Mouse (Mus musculus) midbrain, embryonic 16.5 days (tissue): ENCODE results near the gene Chst4. TPM values are rescaled to one million over a fixed set of nuclear protein-coding genes. Genes with fewer than 3 reads are reported as not detected.

Source experiments
- ATAC-seq: fragments of 200-750 bp; cut with Nextera tagmentation; 2 replicates; pipeline ENCODE4 v1.8.0; 2017; ENCODE audit warnings: moderate TSS enrichment
- H3K27ac ChIP-seq: fragments of 300-500 bp; sonication (generic); 2 replicates; pipeline ENCODE4 v1.5.1; 2014; ENCODE audit warnings: mild to moderate bottlenecking, low read length, mixed read lengths
- H3K27me3 ChIP-seq: fragments of 300-500 bp; sonication (generic); 2 replicates; pipeline ENCODE4 v1.6.1; 2014; ENCODE audit warnings: low read depth, low read length, mixed read lengths; ENCODE audit not compliant: control insufficient read depth, insufficient read depth
- H3K36me3 ChIP-seq: fragments of 300-500 bp; sonication (generic); 2 replicates; pipeline ENCODE4 v1.6.1; 2014; ENCODE audit warnings: mild to moderate bottlenecking, low read length, moderate library complexity, mixed read lengths; ENCODE audit not compliant: control insufficient read depth, insufficient read depth
- H3K4me1 ChIP-seq: fragments of 300-500 bp; sonication (generic); 2 replicates; pipeline ENCODE4 v1.6.1; 2014; ENCODE audit warnings: mild to moderate bottlenecking, low read length, mixed read lengths; ENCODE audit not compliant: control insufficient read depth, insufficient read depth
- H3K4me2 ChIP-seq: fragments of 300-500 bp; sonication (generic); 2 replicates; pipeline ENCODE4 v1.6.1; 2014; ENCODE audit warnings: mild to moderate bottlenecking, low read length, mixed read lengths
- H3K4me3 ChIP-seq: fragments of 300-500 bp; sonication (generic); 2 replicates; pipeline ENCODE4 v1.5.1; 2014; ENCODE audit warnings: low read depth, mild to moderate bottlenecking, low read length, moderate library complexity, mixed read lengths
- H3K9ac ChIP-seq: fragments of 300-500 bp; sonication (generic); 2 replicates; pipeline ENCODE4 v1.6.1; 2014; ENCODE audit warnings: low read depth, low read length, mixed read lengths
- H3K9me3 ChIP-seq: fragments of 300-500 bp; sonication (generic); replicated peaks from 2 replicates; pipeline ENCODE4 v1.6.1; 2014; ENCODE audit warnings: mild to moderate bottlenecking, low read length, mixed read lengths; ENCODE audit not compliant: control insufficient read depth, poor library complexity, severe bottlenecking
- WGBS: fragments of 180-500 bp; shearing (Covaris S2); extraction: QIAGEN DNeasy Blood & Tissue Kit; methylation state at CpG from one replicate; pipeline ENCODE4 v1.1.7; 2014; 5-methylcytosine and 5-hydroxymethylcytosine counted together
- polyA plus RNA-seq: library from polyadenylated mRNA; unstranded; fragments of >200 nt; fragmentation: Nextera tagmentation; extraction: Ambion mirVana; gene quantifications from 2 replicates; pipeline ENCODE4 v1.2.1, GENCODE M21; 2015

Gene Chst4
- polyA plus RNA-seq, 1 experiment from 2014 or later: not detected

DNA sequence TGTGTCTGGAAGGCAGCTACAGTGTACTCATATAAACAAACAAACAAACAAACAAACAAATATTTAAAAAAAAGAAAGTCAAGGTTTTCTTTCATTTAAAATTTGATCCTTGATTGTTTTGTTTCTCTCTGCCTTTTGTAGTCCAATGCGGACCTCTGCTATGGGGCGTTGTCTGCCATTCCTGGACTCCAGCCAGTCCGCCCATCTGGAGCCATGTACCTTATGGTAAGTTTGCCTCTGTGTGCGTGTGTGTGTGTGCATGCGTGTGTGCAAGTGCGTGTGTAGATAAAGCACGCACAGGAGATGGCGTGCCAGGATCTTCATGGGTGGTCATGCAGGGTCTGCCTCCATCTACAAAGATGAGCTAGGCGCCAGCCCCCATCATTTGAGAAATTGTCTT is 42.2 kb downstream of the Chst4 start:
- H3K27ac ChIP-seq: no peak overlapping the region
- WGBS: 91% methylated on average over 9 of the region's 9 CpGs
- no peaks in the 10 kb centered on the region for H3K4me1 ChIP-seq
- no peaks in the 10 kb centered on the region for H3K27me3 ChIP-seq
- no peak overlapping the region for H3K4me3 ChIP-seq
- H3K4me2 ChIP-seq: no peak overlapping the region
- no peak overlapping the region for H3K9ac ChIP-seq
- no peaks in the 10 kb centered on the region for H3K9me3 ChIP-seq
- H3K36me3 ChIP-seq: no peaks in the 10 kb centered on the region
- no peak for ATAC-seq

DNA sequence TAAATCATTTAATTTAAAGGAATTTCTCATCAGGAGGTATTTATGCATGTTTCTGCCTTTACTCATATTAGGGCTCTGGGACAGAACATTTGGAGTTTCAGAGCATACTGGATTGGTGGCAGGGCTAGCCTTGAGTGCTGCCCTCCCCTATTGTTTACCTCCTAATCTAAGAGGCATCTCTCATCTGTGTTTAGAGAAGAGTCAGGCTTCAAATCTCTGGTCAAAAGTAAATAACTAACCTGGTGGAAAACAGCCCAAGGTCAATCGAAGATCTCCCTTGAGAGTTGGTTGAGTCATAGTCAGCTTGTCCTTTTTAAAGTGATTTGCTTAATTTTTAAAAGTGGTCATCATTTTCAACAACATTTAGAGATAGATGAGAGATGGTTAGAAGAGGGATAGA is 46.6 kb downstream of the Chst4 start:
- Histone ChIP-seq H3K4me2 (no peak overlapping the region), H3K9ac (no peak overlapping the region), H3K4me1 (no peaks in the 10 kb centered on the region), H3K27ac (no peak overlapping the region), H3K27me3 (no peaks in the 10 kb centered on the region), H3K36me3 (no peaks in the 10 kb centered on the region), H3K9me3 (no peaks in the 10 kb centered on the region), H3K4me3 (no peak overlapping the region)
- no peak for ATAC-seq
- 80% methylated on average over 1 of the region's 1 CpGs for WGBS

DNA sequence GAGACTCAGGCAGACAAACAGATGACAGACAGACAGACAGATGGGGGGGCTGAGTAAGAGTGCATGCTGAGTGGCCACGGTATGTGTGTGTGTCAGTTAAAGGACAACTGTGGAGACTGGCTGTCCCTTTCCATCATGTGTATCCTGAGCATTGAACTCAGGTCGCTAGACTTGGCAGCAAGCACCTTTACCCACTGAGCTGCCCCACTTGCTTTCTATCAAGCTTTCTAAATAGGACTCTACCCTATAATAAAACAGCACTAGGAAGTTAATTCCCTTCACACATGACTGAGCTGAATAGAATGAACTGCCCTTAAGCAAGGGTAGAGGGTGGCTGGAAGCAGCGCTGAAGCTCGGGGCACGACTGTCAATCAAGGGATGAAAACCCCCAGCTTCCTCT is 47.4 kb downstream of the Chst4 start:
- Histone ChIP-seq H3K9me3 (no peaks in the 10 kb centered on the region), H3K4me1 (no peaks in the 10 kb centered on the region), H3K27ac (no peak overlapping the region), H3K4me3 (no peak overlapping the region), H3K4me2 (no peak overlapping the region), H3K36me3 (no peaks in the 10 kb centered on the region), H3K27me3 (no peaks in the 10 kb centered on the region), H3K9ac (no peak overlapping the region)
- no peak for ATAC-seq
- 60% methylated on average over 5 of the region's 5 CpGs for WGBS

DNA sequence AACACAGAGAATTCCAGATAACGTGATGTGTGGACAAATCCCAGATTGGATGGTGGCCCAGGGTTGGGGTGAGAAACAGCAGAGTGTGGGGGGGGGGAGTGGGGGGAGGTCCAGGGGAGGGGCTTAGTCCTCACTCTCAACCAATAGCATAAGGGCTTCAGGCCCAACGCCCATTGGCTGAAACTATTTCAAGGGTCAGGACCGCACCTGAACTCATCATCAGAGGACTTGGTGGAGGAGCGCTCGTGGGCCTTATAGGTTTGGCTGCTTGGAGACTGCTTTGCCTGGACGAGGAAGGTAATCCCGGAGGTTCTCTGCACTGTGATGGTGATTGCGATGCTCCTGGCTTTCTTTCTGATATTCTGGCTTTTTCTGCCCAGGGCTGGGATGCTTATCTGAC is 49.3 kb downstream of the Chst4 start, which contains the start of gene Tat:
Gene Tat (plus strand): TSS at position 214 of the 400 bp plus-strand sequence.
- Histone ChIP-seq H3K27me3 (no peaks in the 10 kb centered on the region), H3K4me2 (no peak within 1 kb of the TSS), H3K36me3 (no peaks in the 10 kb centered on the region), H3K4me1 (no peaks in the 10 kb centered on the region), H3K9me3 (no peaks in the 10 kb centered on the region), H3K9ac (no peak within 1 kb of the TSS), H3K27ac (no peak within 1 kb of the TSS), H3K4me3 (no peak within 1 kb of the TSS)
- 82% methylated on average over 8 of the region's 8 CpGs for WGBS
- ATAC-seq: no peak

DNA sequence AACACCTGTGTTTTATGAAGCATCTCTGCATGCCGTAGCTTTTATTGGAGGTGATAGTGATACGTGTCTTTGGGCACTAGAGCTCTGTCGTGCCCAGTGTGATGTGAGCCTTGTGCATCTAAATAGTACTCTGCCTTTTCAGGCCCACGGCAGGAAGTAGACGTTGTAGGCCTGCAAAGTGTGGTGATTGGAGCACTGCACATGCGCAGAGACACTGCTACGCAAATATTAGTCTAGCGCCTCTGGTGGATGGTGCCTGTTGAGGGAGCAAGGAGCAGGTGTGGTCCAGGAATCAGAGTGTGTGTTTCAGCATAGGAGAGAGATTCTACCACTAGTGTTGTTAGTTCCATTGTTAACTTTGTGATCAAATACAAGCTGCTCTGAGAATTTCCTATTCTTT is 50.4 kb downstream of the Chst4 start:
- WGBS: 95% methylated on average over 8 of the region's 8 CpGs
- Histone ChIP-seq H3K27ac (no peak overlapping the region), H3K9ac (no peak overlapping the region), H3K4me2 (no peak overlapping the region), H3K27me3 (no peaks in the 10 kb centered on the region), H3K9me3 (no peaks in the 10 kb centered on the region), H3K4me3 (no peak overlapping the region), H3K4me1 (peaks cover 2% of the 10 kb centered on the region; the same call in 1 of the 2 replicates), H3K36me3 (no peaks in the 10 kb centered on the region)
- ATAC-seq: no peak

DNA sequence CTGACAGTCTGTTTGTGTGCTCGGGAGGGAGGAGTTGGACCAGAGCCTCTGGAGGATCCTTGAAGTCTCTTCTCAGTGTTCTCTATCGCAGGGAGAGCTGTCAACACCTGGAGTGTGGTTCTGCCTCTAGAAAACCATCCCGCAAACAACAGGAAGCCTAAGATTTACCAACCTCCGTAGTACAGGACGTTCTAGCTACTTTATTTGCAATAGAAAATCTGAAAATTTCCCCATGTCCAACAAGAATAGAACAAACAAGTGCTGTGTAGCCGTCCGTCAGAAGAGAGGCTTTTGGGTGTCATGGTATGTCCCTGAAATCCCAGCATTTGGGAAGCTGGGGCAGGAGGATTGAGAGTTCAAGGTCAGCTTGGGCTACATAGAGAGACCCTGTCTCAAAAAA is 51.8 kb downstream of the Chst4 start:
- Histone ChIP-seq H3K27ac (no peak overlapping the region), H3K4me1 (peaks cover 8% of the 10 kb centered on the region; the same call in 1 of the 2 replicates), H3K27me3 (no peaks in the 10 kb centered on the region), H3K9ac (no peak overlapping the region), H3K36me3 (no peaks in the 10 kb centered on the region), H3K4me3 (no peak overlapping the region), H3K9me3 (no peaks in the 10 kb centered on the region), H3K4me2 (no peak overlapping the region)
- no peak for ATAC-seq
- WGBS: 89% methylated on average over 7 of the region's 7 CpGs

DNA sequence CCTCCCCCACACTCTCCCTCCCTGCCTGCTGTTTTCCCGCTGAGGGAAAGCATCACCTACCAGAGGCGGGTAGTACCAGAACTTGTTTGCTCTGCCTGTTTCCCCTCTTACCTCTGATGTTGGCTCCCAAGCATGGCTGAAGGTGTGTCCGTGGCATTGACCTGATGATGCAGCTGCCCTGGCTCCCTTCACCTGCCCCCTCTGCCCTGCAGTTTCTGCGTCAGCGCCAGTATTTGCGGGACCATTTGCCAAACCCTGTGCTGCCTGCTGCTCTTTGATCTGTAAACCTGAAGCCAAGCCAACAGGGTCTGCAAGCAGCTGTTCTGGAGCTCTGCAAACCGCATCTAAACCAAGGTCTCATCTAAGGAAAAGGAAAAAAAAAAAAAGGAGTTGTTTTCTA is 53.2 kb downstream of the Chst4 start:
- Histone ChIP-seq H3K36me3 (no peaks in the 10 kb centered on the region), H3K27me3 (no peaks in the 10 kb centered on the region), H3K4me2 (no peak overlapping the region), H3K4me3 (no peak overlapping the region), H3K9ac (no peak overlapping the region), H3K4me1 (peaks cover 8% of the 10 kb centered on the region; the same call in 1 of the 2 replicates), H3K27ac (no peak overlapping the region), H3K9me3 (no peaks in the 10 kb centered on the region)
- 66% methylated on average over 7 of the region's 7 CpGs for WGBS
- ATAC-seq: no peak

DNA sequence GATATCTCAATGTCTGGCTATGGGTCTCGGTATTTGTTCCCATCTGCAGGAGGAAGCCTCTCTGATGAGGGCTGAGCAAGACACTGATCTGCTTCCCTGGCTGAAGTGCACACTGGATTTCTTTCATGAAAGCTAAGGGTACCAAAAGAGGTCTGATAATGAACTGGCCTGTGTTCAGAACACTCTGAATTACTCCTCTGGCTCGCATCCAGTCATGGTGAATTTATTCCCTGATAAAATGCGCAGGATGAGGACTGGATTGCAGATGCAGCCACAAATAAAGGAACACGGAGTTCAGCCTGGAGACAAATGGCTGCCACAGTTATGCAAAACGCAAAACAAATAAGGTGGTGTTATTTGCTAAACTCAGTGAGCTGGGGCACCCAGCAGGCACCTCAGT is 55.6 kb downstream of the Chst4 start:
- Histone ChIP-seq H3K4me2 (no peak overlapping the region), H3K4me1 (peaks cover 8% of the 10 kb centered on the region; the same call in 1 of the 2 replicates), H3K27ac (peak overlapping the region; percentile 58), H3K9ac (0 out of 2 replicates have a peak overlapping the region, but pooled peaks have one; percentile 5), H3K27me3 (no peaks in the 10 kb centered on the region), H3K9me3 (no peaks in the 10 kb centered on the region), H3K4me3 (no peak overlapping the region), H3K36me3 (no peaks in the 10 kb centered on the region)
- WGBS: 28% methylated on average over 5 of the region's 5 CpGs
- ATAC-seq: no peak

DNA sequence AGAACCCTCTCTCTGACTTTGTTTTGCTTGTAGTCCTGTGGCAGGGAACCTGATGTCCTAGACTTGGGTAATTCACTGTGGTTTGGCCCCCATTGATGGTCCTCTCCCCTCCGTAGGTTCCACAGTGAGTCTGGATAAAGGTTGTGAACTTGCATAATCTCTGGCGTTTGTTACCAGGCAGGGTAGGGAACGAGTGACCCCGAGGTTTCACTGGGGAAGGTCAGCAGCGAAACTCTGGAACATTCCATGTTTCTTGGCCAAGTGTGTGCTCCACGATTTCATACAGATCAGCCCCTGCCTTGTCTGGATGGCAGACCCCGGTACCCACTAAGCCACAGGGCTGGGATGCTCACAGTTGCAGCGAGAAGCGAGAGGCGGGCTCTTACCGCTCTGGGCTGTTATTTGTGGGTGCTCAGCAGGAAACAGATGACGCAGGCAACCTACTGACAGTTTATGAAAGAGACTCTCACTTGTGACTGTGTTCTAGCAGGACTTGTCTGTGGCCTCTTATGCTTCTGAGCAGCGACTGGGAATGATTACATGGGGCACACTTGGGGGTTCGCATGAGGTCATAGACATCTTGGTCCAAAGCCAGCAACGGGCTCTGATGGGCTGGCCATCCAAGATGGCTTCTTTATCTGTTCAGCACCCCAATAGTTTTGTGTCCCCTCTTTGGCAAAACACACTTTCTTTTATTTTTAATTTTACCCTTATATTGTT is 57.0 kb downstream of the Chst4 start:
- no peaks in the 10 kb centered on the region for H3K36me3 ChIP-seq
- H3K4me2 ChIP-seq: no peak overlapping the region
- WGBS: 69% methylated on average over 15 of the region's 15 CpGs
- ATAC-seq: no peak
- no peak overlapping the region for H3K4me3 ChIP-seq
- H3K9me3 ChIP-seq: no peaks in the 10 kb centered on the region
- H3K27ac ChIP-seq: no peak overlapping the region
- H3K9ac ChIP-seq: no peak overlapping the region
- peaks cover 8% of the 10 kb centered on the region; the same call in 1 of the 2 replicates for H3K4me1 ChIP-seq
- no peaks in the 10 kb centered on the region for H3K27me3 ChIP-seq
